Mouse (Mus musculus) layer of hippocampus, adult 2 months (tissue): ENCODE measurements around the gene Gm21973. TPM values are rescaled to one million over a fixed set of nuclear protein-coding genes. Genes with fewer than 3 reads are reported as not detected.
A peak's percentile ranks its signal among the peaks of the same experiment; 100 is the strongest.

Source experiments
- DNase-seq, 2 experiments: peaks; one replicate each; pipeline ENCODE4 v3.0.0; 2022; ENCODE audit warnings: low spot score in 2 of 2
- H3K27ac ChIP-seq: fragments of 200-600 bp; 2 replicates; pipeline ENCODE4 v1.8.1; 2022
- H3K4me3 ChIP-seq: fragments of 200-600 bp; 2 replicates; pipeline ENCODE4 v1.8.1; 2022; ENCODE audit warnings: mild to moderate bottlenecking
- CTCF ChIP-seq: fragments of 200-600 bp; conservative IDR thresholded peaks from 2 replicates; pipeline ENCODE4 v1.8.1; 2022; ENCODE audit warnings: antibody characterized with exemption, mild to moderate bottlenecking, moderate library complexity
- total RNA-seq, 2 experiments: library from RNA; stranded (reverse); gene quantifications; 2 replicates each; pipeline ENCODE4 v1.2.3; 2021

Gene Gm21973
- total RNA-seq, 2 experiments from 2014 or later, result not detected

GRCm38 (mm10) chr15:10358039-10358948 is 33.1 kb downstream of the Gm21973 start, which contains the start of gene Agxt2:
Gene Agxt2, plus strand, starts transcription at chr15:10358532.
- H3K4me3 ChIP-seq, result no peak within 1 kb of the TSS
- no peak within 1 kb of the TSS for H3K27ac ChIP-seq
- no peak for TF ChIP-seq CTCF
- DNase-seq, result no peak

- Histone ChIP-seq H3K4me3 (no peak overlapping the region), H3K27ac (no peak overlapping the region)
- no peak for DNase-seq
- no peak for TF ChIP-seq CTCF
Measured at GRCm38 (mm10) chr15:10366331-10366730, 41.2 kb downstream of the Gm21973 start.

GRCm38 (mm10) chr15:10375404-10375803 is 50.2 kb downstream of the Gm21973 start:
- no peak overlapping the region for H3K27ac ChIP-seq
- DNase-seq, result no peak
- H3K4me3 ChIP-seq, result no peak overlapping the region
- TF ChIP-seq CTCF, result no peak

GRCm38 (mm10) chr15:10378338-10378959 is 53.3 kb downstream of the Gm21973 start:
- DNase-seq, result no peak
- no peak overlapping the region for H3K27ac ChIP-seq

GRCm38 (mm10) chr15:10379757-10380458 is 54.7 kb downstream of the Gm21973 start:
- TF ChIP-seq CTCF, result no peak
- H3K4me3 ChIP-seq, result no peak overlapping the region
- DNase-seq, result no peak
- H3K27ac ChIP-seq, result no peak overlapping the region

More at GRCm38 (mm10) chr15:10378338-10378959, 53.3 kb downstream of the Gm21973 start:
- H3K4me3 ChIP-seq, result no peak overlapping the region
- no peak for TF ChIP-seq CTCF

- no peak for TF ChIP-seq CTCF
- H3K4me3 ChIP-seq, result no peak overlapping the region
- no peak for DNase-seq
- H3K27ac ChIP-seq, result no peak overlapping the region
Measured at GRCm38 (mm10) chr15:10387263-10387662, 62.1 kb downstream of the Gm21973 start.

- DNase-seq, result no peak
- H3K4me3 ChIP-seq, result no peak overlapping the region
Measured at GRCm38 (mm10) chr15:10399795-10400194, 74.6 kb downstream of the Gm21973 start.

GRCm38 (mm10) chr15:10400415-10400814 is 75.2 kb downstream of the Gm21973 start:
- H3K27ac ChIP-seq, result no peak overlapping the region
- no peak overlapping the region for H3K4me3 ChIP-seq
- DNase-seq, result peak in 1 of 2 experiments; percentile 18
- TF ChIP-seq CTCF, result peak; percentile 70

More at GRCm38 (mm10) chr15:10399795-10400194, 74.6 kb downstream of the Gm21973 start:
- no peak for TF ChIP-seq CTCF
- H3K27ac ChIP-seq, result no peak overlapping the region

- H3K27ac ChIP-seq, result no peak overlapping the region
- no peak for TF ChIP-seq CTCF
- no peak for DNase-seq
- H3K4me3 ChIP-seq, result no peak overlapping the region
Measured at GRCm38 (mm10) chr15:10409842-10410241, 84.7 kb downstream of the Gm21973 start.

GRCm38 (mm10) chr15:10410881-10411280 is 85.7 kb downstream of the Gm21973 start:
- no peak for DNase-seq
- H3K27ac ChIP-seq, result no peak overlapping the region

GRCm38 (mm10) chr15:10413656-10414055 is 88.5 kb downstream of the Gm21973 start:
- no peak for TF ChIP-seq CTCF
- Histone ChIP-seq H3K27ac (no peak overlapping the region), H3K4me3 (no peak overlapping the region)
- no peak for DNase-seq

More at GRCm38 (mm10) chr15:10410881-10411280, 85.7 kb downstream of the Gm21973 start:
- TF ChIP-seq CTCF, result no peak
- no peak overlapping the region for H3K4me3 ChIP-seq

GRCm38 (mm10) chr15:10421138-10421784 is 96.1 kb downstream of the Gm21973 start:
- no peak for TF ChIP-seq CTCF
- H3K4me3 ChIP-seq, result no peak overlapping the region
- no peak overlapping the region for H3K27ac ChIP-seq
- no peak for DNase-seq
